Mouse (Mus musculus): ENCODE results near the gene Glg1. TPM values are rescaled to one million over a fixed set of nuclear protein-coding genes. Genes with fewer than 3 reads are reported as not detected.

Glg1 gene
- polyA plus RNA-seq, 1 experiment from 2014 or later: 67.0 TPM

- Histone ChIP-seq H3K4me1 (replicated peaks; ENCODE audit: control insufficient read depth, insufficient read depth, low read length) (peaks cover 10% of the 10 kb centered on the region), H3K4me2 (ENCODE audit: low read length) (no peak overlapping the region), H3K27me3 (replicated peaks; ENCODE audit: control insufficient read depth, insufficient read depth, low read length) (no peaks in the 10 kb centered on the region), H3K9me3 (ENCODE audit: control insufficient read depth, low read length) (no peaks in the 10 kb centered on the region), H3K4me3 (replicated peaks; ENCODE audit: low read length) (no peak overlapping the region), H3K36me3 (ENCODE audit: control insufficient read depth, insufficient read depth) (no peaks in the 10 kb centered on the region), H3K9ac (replicated peaks; ENCODE audit: low read depth, low read length) (no peak overlapping the region), H3K27ac (ENCODE audit: low read length) (peak overlapping the region; percentile 27; the same call in 1 of the 2 replicates)
- peak; percentile 95 for ATAC-seq
- 50% methylated on average over 3 of the region's 3 CpGs for WGBS
Observed at GRCm38 (mm10) chr8:111218107-111218506, 40.9 kb downstream of the Glg1 start.

GRCm38 (mm10) chr8:111213406-111213805, 45.6 kb downstream of the Glg1 start:
- WGBS: 89% methylated on average over 5 of the region's 5 CpGs
- no peaks in the 10 kb centered on the region for H3K36me3 ChIP-seq (ENCODE audit: control insufficient read depth, insufficient read depth)
- no peak for ATAC-seq

GRCm38 (mm10) chr8:111211180-111211579, 47.8 kb downstream of the Glg1 start:
- 98% methylated on average over 2 of the region's 2 CpGs for WGBS
- Histone ChIP-seq H3K27ac (ENCODE audit: low read length) (no peak overlapping the region), H3K9me3 (ENCODE audit: control insufficient read depth, low read length) (no peaks in the 10 kb centered on the region), H3K4me3 (replicated peaks; ENCODE audit: low read length) (no peak overlapping the region), H3K9ac (replicated peaks; ENCODE audit: low read depth, low read length) (no peak overlapping the region), H3K27me3 (replicated peaks; ENCODE audit: control insufficient read depth, insufficient read depth, low read length) (no peaks in the 10 kb centered on the region), H3K36me3 (ENCODE audit: control insufficient read depth, insufficient read depth) (no peaks in the 10 kb centered on the region), H3K4me2 (ENCODE audit: low read length) (no peak overlapping the region), H3K4me1 (replicated peaks; ENCODE audit: control insufficient read depth, insufficient read depth, low read length) (no peaks in the 10 kb centered on the region)
- ATAC-seq: no peak

More at GRCm38 (mm10) chr8:111213406-111213805, 45.6 kb downstream of the Glg1 start:
- no peak overlapping the region for H3K9ac ChIP-seq (replicated peaks; ENCODE audit: low read depth, low read length)
- H3K4me3 ChIP-seq (replicated peaks; ENCODE audit: low read length): no peak overlapping the region
- no peak overlapping the region for H3K4me2 ChIP-seq (ENCODE audit: low read length)
- no peaks in the 10 kb centered on the region for H3K9me3 ChIP-seq (ENCODE audit: control insufficient read depth, low read length)
- no peak overlapping the region for H3K27ac ChIP-seq (ENCODE audit: low read length)
- H3K4me1 ChIP-seq (replicated peaks; ENCODE audit: control insufficient read depth, insufficient read depth, low read length): peaks cover 6% of the 10 kb centered on the region
- no peaks in the 10 kb centered on the region for H3K27me3 ChIP-seq (replicated peaks; ENCODE audit: control insufficient read depth, insufficient read depth, low read length)

GRCm38 (mm10) chr8:111209874-111210273, 49.1 kb downstream of the Glg1 start:
- Histone ChIP-seq H3K27ac (ENCODE audit: low read length) (no peak overlapping the region), H3K36me3 (ENCODE audit: control insufficient read depth, insufficient read depth) (no peaks in the 10 kb centered on the region), H3K4me3 (replicated peaks; ENCODE audit: low read length) (no peak overlapping the region), H3K4me1 (replicated peaks; ENCODE audit: control insufficient read depth, insufficient read depth, low read length) (no peaks in the 10 kb centered on the region), H3K9ac (replicated peaks; ENCODE audit: low read depth, low read length) (no peak overlapping the region), H3K4me2 (ENCODE audit: low read length) (no peak overlapping the region), H3K9me3 (ENCODE audit: control insufficient read depth, low read length) (no peaks in the 10 kb centered on the region), H3K27me3 (replicated peaks; ENCODE audit: control insufficient read depth, insufficient read depth, low read length) (no peaks in the 10 kb centered on the region)
- no peak for ATAC-seq

GRCm38 (mm10) chr8:111206321-111206720, 52.7 kb downstream of the Glg1 start:
- Histone ChIP-seq H3K9ac (replicated peaks; ENCODE audit: low read depth, low read length) (no peak overlapping the region), H3K4me3 (replicated peaks; ENCODE audit: low read length) (no peak overlapping the region), H3K27me3 (replicated peaks; ENCODE audit: control insufficient read depth, insufficient read depth, low read length) (no peaks in the 10 kb centered on the region), H3K27ac (ENCODE audit: low read length) (no peak overlapping the region), H3K4me1 (replicated peaks; ENCODE audit: control insufficient read depth, insufficient read depth, low read length) (no peaks in the 10 kb centered on the region), H3K4me2 (ENCODE audit: low read length) (no peak overlapping the region), H3K9me3 (ENCODE audit: control insufficient read depth, low read length) (no peaks in the 10 kb centered on the region), H3K36me3 (ENCODE audit: control insufficient read depth, insufficient read depth) (no peaks in the 10 kb centered on the region)
- no peak for ATAC-seq
- WGBS: 85% methylated on average over 6 of the region's 6 CpGs

- Histone ChIP-seq H3K9ac (replicated peaks; ENCODE audit: low read depth, low read length) (no peak overlapping the region), H3K9me3 (ENCODE audit: control insufficient read depth, low read length) (no peaks in the 10 kb centered on the region), H3K27ac (ENCODE audit: low read length) (no peak overlapping the region), H3K27me3 (replicated peaks; ENCODE audit: control insufficient read depth, insufficient read depth, low read length) (no peaks in the 10 kb centered on the region), H3K4me3 (replicated peaks; ENCODE audit: low read length) (no peak overlapping the region), H3K4me2 (ENCODE audit: low read length) (no peak overlapping the region), H3K36me3 (ENCODE audit: control insufficient read depth, insufficient read depth) (no peaks in the 10 kb centered on the region), H3K4me1 (replicated peaks; ENCODE audit: control insufficient read depth, insufficient read depth, low read length) (no peaks in the 10 kb centered on the region)
- no peak for ATAC-seq
- WGBS: 93% methylated on average over 6 of the region's 6 CpGs
Observed at GRCm38 (mm10) chr8:111205033-111205432, 54.0 kb downstream of the Glg1 start.

- Histone ChIP-seq H3K4me3 (replicated peaks; ENCODE audit: low read length) (no peak overlapping the region), H3K4me1 (replicated peaks; ENCODE audit: control insufficient read depth, insufficient read depth, low read length) (no peaks in the 10 kb centered on the region), H3K9me3 (ENCODE audit: control insufficient read depth, low read length) (no peaks in the 10 kb centered on the region), H3K4me2 (ENCODE audit: low read length) (no peak overlapping the region), H3K27me3 (replicated peaks; ENCODE audit: control insufficient read depth, insufficient read depth, low read length) (no peaks in the 10 kb centered on the region), H3K36me3 (ENCODE audit: control insufficient read depth, insufficient read depth) (no peaks in the 10 kb centered on the region), H3K27ac (ENCODE audit: low read length) (no peak overlapping the region), H3K9ac (replicated peaks; ENCODE audit: low read depth, low read length) (no peak overlapping the region)
- 96% methylated on average over 2 of the region's 2 CpGs for WGBS
- no peak for ATAC-seq
Observed at GRCm38 (mm10) chr8:111203341-111203740, 55.7 kb downstream of the Glg1 start.

- ATAC-seq: no peak
- Histone ChIP-seq H3K4me1 (replicated peaks; ENCODE audit: control insufficient read depth, insufficient read depth, low read length) (no peaks in the 10 kb centered on the region), H3K36me3 (ENCODE audit: control insufficient read depth, insufficient read depth) (peaks cover 2% of the 10 kb centered on the region; the same call in 1 of the 2 replicates), H3K27ac (ENCODE audit: low read length) (no peak overlapping the region), H3K9me3 (ENCODE audit: control insufficient read depth, low read length) (no peaks in the 10 kb centered on the region), H3K4me2 (ENCODE audit: low read length) (no peak overlapping the region), H3K27me3 (replicated peaks; ENCODE audit: control insufficient read depth, insufficient read depth, low read length) (no peaks in the 10 kb centered on the region), H3K9ac (replicated peaks; ENCODE audit: low read depth, low read length) (no peak overlapping the region), H3K4me3 (replicated peaks; ENCODE audit: low read length) (no peak overlapping the region)
- 89% methylated on average over 3 of the region's 3 CpGs for WGBS
Observed at GRCm38 (mm10) chr8:111197966-111198365, 61.0 kb downstream of the Glg1 start.

GRCm38 (mm10) chr8:111196181-111196580, 62.8 kb downstream of the Glg1 start:
- H3K9ac ChIP-seq (replicated peaks; ENCODE audit: low read depth, low read length): no peak overlapping the region
- H3K9me3 ChIP-seq (ENCODE audit: control insufficient read depth, low read length): no peaks in the 10 kb centered on the region
- no peak overlapping the region for H3K27ac ChIP-seq (ENCODE audit: low read length)
- H3K4me1 ChIP-seq (replicated peaks; ENCODE audit: control insufficient read depth, insufficient read depth, low read length): no peaks in the 10 kb centered on the region
- H3K4me2 ChIP-seq (ENCODE audit: low read length): no peak overlapping the region
- peaks cover 4% of the 10 kb centered on the region; the same call in 1 of the 2 replicates for H3K36me3 ChIP-seq (ENCODE audit: control insufficient read depth, insufficient read depth)
- H3K4me3 ChIP-seq (replicated peaks; ENCODE audit: low read length): no peak overlapping the region
- no peaks in the 10 kb centered on the region for H3K27me3 ChIP-seq (replicated peaks; ENCODE audit: control insufficient read depth, insufficient read depth, low read length)
- no peak for ATAC-seq

GRCm38 (mm10) chr8:111188594-111189211, 70.3 kb downstream of the Glg1 start:
- 91% methylated on average over 6 of the region's 6 CpGs for WGBS
- 0 out of 2 replicates have a peak, but pooled peaks cover 2% of the 10 kb centered on the region for H3K4me1 ChIP-seq (replicated peaks; ENCODE audit: control insufficient read depth, insufficient read depth, low read length)
- H3K27ac ChIP-seq (ENCODE audit: low read length): no peak overlapping the region
- no peak overlapping the region for H3K4me2 ChIP-seq (ENCODE audit: low read length)
- no peak overlapping the region for H3K9ac ChIP-seq (replicated peaks; ENCODE audit: low read depth, low read length)
- no peaks in the 10 kb centered on the region for H3K9me3 ChIP-seq (ENCODE audit: control insufficient read depth, low read length)
- H3K4me3 ChIP-seq (replicated peaks; ENCODE audit: low read length): no peak overlapping the region
- no peak for ATAC-seq
- peaks cover 15% of the 10 kb centered on the region for H3K36me3 ChIP-seq (ENCODE audit: control insufficient read depth, insufficient read depth)
- H3K27me3 ChIP-seq (replicated peaks; ENCODE audit: control insufficient read depth, insufficient read depth, low read length): no peaks in the 10 kb centered on the region

Measured in forebrain, embryonic 16.5 days (tissue).